In the genomic region with DNA sequence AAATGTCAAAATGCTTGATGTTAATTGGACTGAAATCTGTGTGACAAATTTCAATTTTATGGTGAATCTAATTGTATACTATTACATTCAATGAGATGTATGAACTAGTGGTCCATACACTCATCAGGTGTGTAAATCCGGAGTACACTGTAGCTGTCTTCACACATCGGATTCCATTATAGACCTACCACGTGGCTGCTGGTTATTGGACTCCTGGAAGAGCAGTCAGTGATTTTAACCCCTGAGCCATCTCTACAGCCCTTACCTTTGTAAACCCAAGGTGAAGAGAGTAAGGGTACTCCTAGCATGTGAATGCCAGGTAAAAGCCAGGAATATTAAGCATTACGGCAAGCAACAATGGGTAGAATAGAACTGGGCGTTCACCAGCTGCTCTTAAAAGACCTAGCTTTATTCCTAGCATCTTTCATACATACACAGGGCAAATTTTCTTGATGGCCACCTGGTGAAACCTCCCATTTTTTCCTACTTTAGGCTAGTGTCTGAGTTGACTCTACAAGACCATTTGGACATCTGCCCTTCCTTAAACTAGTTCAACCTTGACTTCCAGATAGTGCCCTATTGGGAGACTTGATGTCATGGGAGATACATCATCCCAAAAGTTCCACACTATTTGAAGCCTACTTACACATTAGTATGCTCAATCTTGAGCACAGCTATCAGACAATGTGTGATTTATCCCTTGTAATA, we compare ENCODE assay signal across 1 mouse cellular context.
A peak's percentile ranks its signal among the peaks of the same experiment; 100 is the strongest.
TF ChIP-seq lines count a peak whose summit lies in the region.

No protein-coding gene starts in this region.

TF ChIP-seq in MEL, 35 proteins besides CTCF, POLR2A, EP300 and RAD21 (continued from another document):
- no peak for TF ChIP-seq CHD1 (IDR thresholded peaks at IDR 0.05; ENCODE audit: low read depth, low read length)
- peak; percentile 17; the same call in 1 of the 2 replicates for TF ChIP-seq MYB (IDR thresholded peaks at IDR 0.05; ENCODE audit: low read depth, low read length)
- TF ChIP-seq NRF1 (IDR thresholded peaks at IDR 0.05; ENCODE audit: insufficient read depth, low read depth, low read length, poor library complexity, severe bottlenecking): no peak
- no peak for TF ChIP-seq USF1 (IDR thresholded peaks at IDR 0.05; ENCODE audit: low read depth, low read length)
- TF ChIP-seq HCFC1 (IDR thresholded peaks at IDR 0.05; ENCODE audit: low read depth, low read length): no peak
- TF ChIP-seq TBP (IDR thresholded peaks at IDR 0.05; ENCODE audit: low read depth, low read length): no peak
- TF ChIP-seq ZMIZ1 (IDR thresholded peaks at IDR 0.05; ENCODE audit: low read depth, low read length): peak; percentile 59; the same call in 1 of the 2 replicates
- TF ChIP-seq MYC (IDR thresholded peaks at IDR 0.05; ENCODE audit: low read depth, low read length): peak; percentile 32; the same call in 1 of the 2 replicates
